Mouse (Mus musculus): ENCODE results near the gene Slc47a1.

GRCm38 (mm10) chr11:61381272-61381671, 3.1 kb upstream of the Slc47a1 start:
- no peak for TF ChIP-seq MAFK (IDR thresholded peaks at IDR 0.05; ENCODE audit: insufficient read depth, low read depth, low read length)
- TF ChIP-seq CHD2 (IDR thresholded peaks at IDR 0.05; ENCODE audit: low read depth, low read length), result no peak
- no peak for TF ChIP-seq ZC3H11A (IDR thresholded peaks at IDR 0.05; ENCODE audit: borderline replicate concordance, low read depth, low read length)
